26 mouse cellular contexts compared by ENCODE assay signal in genomic region chr14:24947084-24947483, GRCm38 (mm10).
DNase-seq lines count a peak whose midpoint lies in the region; TF ChIP-seq lines count a peak whose summit lies in the region.
"Had no signal": no experiment of that assay in that cellular context is flagged by ENCODE, and none has a peak within 500 bp of the region (broad histone marks: within the 10 kb centered on the region; RNA-seq: fewer than 3 reads in every experiment).

No protein-coding gene starts in this region.

- H3K9ac ChIP-seq in ES-Bruce4 (ENCODE audit: low read depth, poor library complexity, severe bottlenecking) = no peak overlapping the region
- H3K9ac ChIP-seq: forebrain, embryonic 15.5 days; heart, embryonic 13.5 days; hindbrain, embryonic 14.5 days; intestine, embryonic 15.5 days; midbrain, embryonic 13.5 days; neural tube, embryonic 13.5 days had no signal

- no peaks in the 10 kb centered on the region for H3K36me3 ChIP-seq in ES-Bruce4 (ENCODE audit: control insufficient read depth, insufficient read depth, low read length, poor library complexity, severe bottlenecking)
- H3K36me3 ChIP-seq in thymus, adult 2 months (ENCODE audit: control insufficient read depth, insufficient read depth, low read length) = no peaks in the 10 kb centered on the region
- H3K36me3 ChIP-seq: embryonic facial prominence, embryonic 10.5 days; forebrain, embryonic 15.5 days; heart, embryonic 13.5 days; intestine, embryonic 15.5 days; midbrain, embryonic 13.5 days; neural tube, embryonic 13.5 days had no signal

- H3K4me1 ChIP-seq in ES-Bruce4 (ENCODE audit: control insufficient read depth, insufficient read depth, low read length) = no peaks in the 10 kb centered on the region
- H3K4me1 ChIP-seq in thymus, adult 2 months (replicated peaks; ENCODE audit: control insufficient read depth, insufficient read depth, low read length) = no peaks in the 10 kb centered on the region
- H3K4me1 ChIP-seq: embryonic facial prominence, embryonic 10.5 days; forebrain, embryonic 15.5 days; heart, embryonic 13.5 days; intestine, embryonic 15.5 days; megakaryocyte, embryonic 14.5 days; midbrain, embryonic 13.5 days; neural tube, embryonic 13.5 days had no signal

- no peaks in the 10 kb centered on the region; the same call in 1 of the 2 replicates for H3K9me3 ChIP-seq in ES-Bruce4 (replicated peaks; ENCODE audit: control insufficient read depth, insufficient read depth, low read length, poor library complexity, severe bottlenecking)
- H3K9me3 ChIP-seq: embryonic facial prominence, embryonic 10.5 days; forebrain, embryonic 15.5 days; midbrain, embryonic 13.5 days; neural tube, embryonic 13.5 days had no signal

- H3K4me3 ChIP-seq in layer of hippocampus, adult 2 months = no peak overlapping the region
- H3K4me3 ChIP-seq in ES-Bruce4 (ENCODE audit: low read depth, low read length) = no peak overlapping the region
- no peak overlapping the region for H3K4me3 ChIP-seq in thymus, adult 2 months (ENCODE audit: control insufficient read depth, insufficient read depth, low read length)
- H3K4me3 ChIP-seq: embryonic facial prominence, embryonic 10.5 days; forebrain, embryonic 15.5 days; heart, embryonic 13.5 days; intestine, embryonic 15.5 days; left cerebral cortex, adult 2 months; megakaryocyte, embryonic 14.5 days; midbrain, embryonic 13.5 days; neural tube, embryonic 13.5 days had no signal

- TF ChIP-seq EP300 in ES-Bruce4 (IDR thresholded peaks at IDR 0.05; ENCODE audit: insufficient read depth, low read depth, low read length) = no peak

- H3K27ac ChIP-seq in layer of hippocampus, adult 2 months = no peak overlapping the region
- H3K27ac ChIP-seq in ES-Bruce4 (ENCODE audit: insufficient read depth, low read length) = no peak overlapping the region
- H3K27ac ChIP-seq in thymus, adult 2 months (ENCODE audit: control insufficient read depth, insufficient read depth, low read length) = no peak overlapping the region
- H3K27ac ChIP-seq: embryonic facial prominence, embryonic 10.5 days; forebrain, embryonic 15.5 days; heart, embryonic 13.5 days; hindbrain, embryonic 14.5 days; intestine, embryonic 15.5 days; left cerebral cortex, adult 2 months; midbrain, embryonic 13.5 days; neural tube, embryonic 13.5 days had no signal

- WGBS in thymus, adult 2 months = 90% methylated on average over 5 of the region's 5 CpGs

- intact Hi-C loops in heart, postnatal 36 days (cut with DNase I) = no loop called here

- no peak for TF ChIP-seq POLR2A in ES-Bruce4 (IDR thresholded peaks at IDR 0.05; ENCODE audit: insufficient read depth, low read length)
- TF ChIP-seq POLR2A in thymus, adult 2 months (IDR thresholded peaks at IDR 0.05; ENCODE audit: control insufficient read depth, extremely low read depth, insufficient read depth, low read length, poor library complexity) = no peak

- DNase-seq in heart, adult 11 months = peak; percentile 60
- no peak for DNase-seq in heart, postnatal 36 days
- DNase-seq in layer of hippocampus, adult 2 months (ENCODE audit: low spot score in 2 of 2) = no peak
- no peak for DNase-seq in layer of hippocampus, adult 11-12 months (ENCODE audit: low spot score)
- DNase-seq in ZHBTc4 (ENCODE audit: low read depth, low spot score) = peak; percentile 21
- DNase-seq in thymus, adult 2 months = no peak
- DNase-seq in Muller cell, postnatal 12 days (ENCODE audit: inconsistent ontology term) = no peak
- DNase-seq: adrenal gland, adult 2 months; cerebellum, adult 9-11 months; kidney, postnatal 4 days; lung, adult 18-20 months; lung, postnatal 14 days; retina, postnatal 1 day; right cerebral cortex, postnatal 25 days; spleen, adult 18-20 months; thymus, postnatal 36 days had no signal

- H3K27me3 ChIP-seq in ES-Bruce4 (ENCODE audit: control insufficient read depth, insufficient read depth, low read length, poor library complexity, severe bottlenecking) = no peaks in the 10 kb centered on the region
- no peaks in the 10 kb centered on the region for H3K27me3 ChIP-seq in thymus, adult 2 months (ENCODE audit: control insufficient read depth, insufficient read depth, low read length)
- H3K27me3 ChIP-seq: forebrain, embryonic 15.5 days; heart, embryonic 13.5 days; intestine, embryonic 15.5 days; megakaryocyte, embryonic 14.5 days; midbrain, embryonic 13.5 days; neural tube, embryonic 13.5 days had no signal

- peak; percentile 42 for TF ChIP-seq CTCF in layer of hippocampus, adult 2 months (conservative IDR thresholded peaks at IDR 0.05)
- TF ChIP-seq CTCF in ES-Bruce4 (IDR thresholded peaks at IDR 0.05; ENCODE audit: low read depth, low read length) = peak; percentile 50
- no peak for TF ChIP-seq CTCF in thymus, adult 2 months (IDR thresholded peaks at IDR 0.05; ENCODE audit: borderline replicate concordance, control insufficient read depth, extremely low read depth, insufficient read depth, low read length, poor library complexity)

Comparison
In these comparisons a context has a peak if more than half of its experiments do, and no peak if none do; other contexts are left out.
1. DNase-seq: peak in heart, adult 11 months (single experiment) and ZHBTc4 (single experiment); none in heart, postnatal 36 days (0 of 2), layer of hippocampus, adult 2 months (0 of 2), layer of hippocampus, adult 11-12 months (single experiment), thymus, adult 2 months (single experiment) and Muller cell, postnatal 12 days (single experiment).